ENCODE assay signal across 19 mouse cellular contexts in genomic region chr12:98315924-98316323, GRCm38 (mm10). TPM values are rescaled to one million over a fixed set of nuclear protein-coding genes. Genes with fewer than 3 reads are reported as not detected.
"Had no signal": no experiment of that assay in that cellular context is flagged by ENCODE, and none has a peak within 500 bp of the region (broad histone marks: within the 10 kb centered on the region; RNA-seq: fewer than 3 reads in every experiment).

No protein-coding gene starts in this region.

- H3K9ac ChIP-seq: kidney, embryonic 15.5 days; liver, embryonic 12.5 days; liver, embryonic 15.5 days; lung, embryonic 15.5 days; midbrain, embryonic 12.5 days; neural tube, embryonic 13.5 days had no signal

- H3K27me3 ChIP-seq: kidney, embryonic 15.5 days; liver, embryonic 12.5 days; liver, embryonic 15.5 days; lung, embryonic 15.5 days; midbrain, embryonic 12.5 days; neural tube, embryonic 13.5 days had no signal

- H3K36me3 ChIP-seq: kidney, embryonic 15.5 days; liver, embryonic 12.5 days; liver, embryonic 15.5 days; lung, embryonic 15.5 days; midbrain, embryonic 12.5 days; neural tube, embryonic 13.5 days had no signal

- H3K27ac ChIP-seq: kidney, embryonic 15.5 days; left cerebral cortex, adult 2 months; liver, embryonic 12.5 days; liver, embryonic 15.5 days; lung, embryonic 15.5 days; midbrain, embryonic 12.5 days; neural tube, embryonic 13.5 days had no signal

- ATAC-seq: liver, embryonic 12.5 days; midbrain, embryonic 16.5 days had no signal

- DNase-seq: kidney, adult 8-10 months; kidney, postnatal 10 days; kidney, postnatal 36 days; layer of hippocampus, postnatal 36 days; lung, adult 18-20 months; lung, postnatal 10 days; lung, postnatal 36 days; thymus, adult 18-20 months; thymus, postnatal 4 days had no signal

- H3K4me1 ChIP-seq: kidney, embryonic 15.5 days; liver, embryonic 12.5 days; liver, embryonic 15.5 days; lung, embryonic 15.5 days; midbrain, embryonic 12.5 days; neural tube, embryonic 13.5 days had no signal

- H3K4me3 ChIP-seq: kidney, embryonic 15.5 days; left cerebral cortex, adult 2 months; liver, embryonic 12.5 days; liver, embryonic 15.5 days; lung, embryonic 15.5 days; midbrain, embryonic 12.5 days; myocyte; neural tube, embryonic 13.5 days had no signal

RNA-seq across cellular contexts. Expression of gene Gpr65, which starts 47.5 kb away (rescaled TPM):
- total RNA-seq: layer of hippocampus, postnatal 10 days; layer of hippocampus, postnatal 36 days had no signal
- polyA plus RNA-seq: myocyte had no signal
